Mouse (Mus musculus) neural tube, embryonic 14.5 days (tissue): ENCODE data around the gene Erf. TPM values are rescaled to one million over a fixed set of nuclear protein-coding genes. Genes with fewer than 3 reads are reported as not detected.

ENCODE experiments used
- ATAC-seq: fragments of 200-750 bp; cut with Nextera tagmentation; 2 replicates; pipeline ENCODE4 v1.8.0; 2017; ENCODE audit warnings: low read depth, mild to moderate bottlenecking, moderate TSS enrichment, moderate library complexity
- H3K27ac ChIP-seq: fragments of 300-500 bp; sonication (generic); 2 replicates; pipeline ENCODE4 v1.5.1; 2014; ENCODE audit warnings: low read depth, mild to moderate bottlenecking, control low read depth, low read length, moderate library complexity, mixed read lengths
- H3K27me3 ChIP-seq: fragments of 300-500 bp; sonication (generic); 2 replicates; pipeline ENCODE4 v1.6.1; 2014; ENCODE audit warnings: low read length; ENCODE audit not compliant: control insufficient read depth, insufficient read depth
- H3K36me3 ChIP-seq: fragments of 300-500 bp; sonication (generic); 2 replicates; pipeline ENCODE4 v1.6.1; 2014; ENCODE audit warnings: low read length, mixed read lengths; ENCODE audit not compliant: control insufficient read depth, insufficient read depth
- H3K4me1 ChIP-seq: fragments of 300-500 bp; sonication (generic); 2 replicates; pipeline ENCODE4 v1.6.1; 2014; ENCODE audit warnings: low read length; ENCODE audit not compliant: control insufficient read depth, insufficient read depth
- H3K4me2 ChIP-seq: fragments of 300-500 bp; sonication (generic); 2 replicates; pipeline ENCODE4 v1.6.1; 2014; ENCODE audit warnings: mild to moderate bottlenecking, low read depth, low read length, control low read depth
- H3K4me3 ChIP-seq: fragments of 300-500 bp; sonication (generic); 2 replicates; pipeline ENCODE4 v1.5.1; 2014; ENCODE audit warnings: low read depth, low read length, control low read depth, mixed read lengths
- H3K9ac ChIP-seq: fragments of 300-500 bp; sonication (generic); replicated peaks from 2 replicates; pipeline ENCODE4 v1.6.1; 2014; ENCODE audit warnings: low read depth, mild to moderate bottlenecking, control low read depth, low read length, mixed read lengths
- H3K9me3 ChIP-seq: fragments of 300-500 bp; sonication (generic); 2 replicates; pipeline ENCODE4 v1.6.1; 2016; ENCODE audit warnings: low read length; ENCODE audit not compliant: control insufficient read depth
- WGBS: fragments of 180-500 bp; shearing (Covaris S2); extraction: QIAGEN DNeasy Blood & Tissue Kit; methylation state at CpG from one replicate; pipeline ENCODE4 v1.1.7; 2014; 5-methylcytosine and 5-hydroxymethylcytosine counted together
- polyA plus RNA-seq: library from polyadenylated mRNA; unstranded; fragments of >200 nt; fragmentation: Nextera tagmentation; extraction: Ambion mirVana; gene quantifications from 2 replicates; pipeline ENCODE4 v1.2.1, GENCODE M21; 2014

The Erf gene
- polyA plus RNA-seq, 1 experiment from 2014 or later: 4.5 TPM

DNA sequence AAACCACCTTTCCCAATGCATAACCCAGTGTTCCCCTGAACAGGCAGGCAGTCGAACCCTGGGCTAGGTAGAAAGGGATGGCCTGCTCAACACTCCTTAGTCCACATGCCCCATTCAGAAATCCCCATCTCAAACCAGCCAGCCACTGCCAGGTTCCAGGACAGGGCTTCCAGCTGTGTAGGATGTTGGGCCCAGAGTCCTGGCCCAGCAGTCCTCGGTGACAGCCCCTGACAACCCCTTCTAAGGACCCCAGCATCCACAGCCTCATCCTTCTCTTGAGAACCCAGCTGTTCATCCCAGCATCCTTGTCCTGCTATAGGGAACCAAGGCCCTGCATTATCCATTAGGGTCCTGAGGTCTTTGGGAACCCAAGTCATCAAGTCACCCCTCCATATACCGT is 3.1 kb downstream of the Erf start:
- H3K4me1 ChIP-seq: peaks cover 21% of the 10 kb centered on the region

DNA sequence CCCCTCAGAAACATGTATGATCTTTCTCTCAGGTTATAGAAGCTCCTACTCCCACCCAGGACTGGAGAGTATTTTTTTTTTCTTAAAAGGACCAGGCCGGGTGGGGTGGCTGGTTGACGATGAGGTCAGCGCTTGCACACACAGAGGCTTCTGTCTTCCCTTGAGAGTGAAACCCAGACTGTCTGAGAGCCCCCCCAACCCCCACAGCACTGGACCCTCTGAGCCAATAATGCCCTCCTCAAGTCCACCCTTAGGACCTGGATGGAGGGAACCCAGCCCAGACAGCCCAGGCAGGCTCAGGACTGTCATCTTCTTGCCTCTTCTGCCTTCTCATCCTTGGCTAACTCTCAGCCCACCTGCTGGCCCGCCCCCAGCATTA is 3.8 kb downstream of the Erf start:
- Histone ChIP-seq H3K27ac (peak overlapping the region; percentile 87), H3K4me3 (peak overlapping the region; percentile 71; the same call in 1 of the 2 replicates), H3K4me2 (peak overlapping the region; percentile 99), H3K4me1 (peaks cover 18% of the 10 kb centered on the region), H3K36me3 (no peaks in the 10 kb centered on the region), H3K9ac (peak overlapping the region; percentile 4; the same call in 1 of the 2 replicates), H3K9me3 (no peaks in the 10 kb centered on the region), H3K27me3 (no peaks in the 10 kb centered on the region)
- ATAC-seq: no peak
- WGBS: 30% methylated on average over 4 of the region's 4 CpGs

More for the DNA sequence above, 3.1 kb downstream of the Erf start:
- Histone ChIP-seq H3K9me3 (no peaks in the 10 kb centered on the region), H3K4me2 (peak overlapping the region; percentile 99), H3K9ac (peak overlapping the region; percentile 70; the same call in 1 of the 2 replicates), H3K4me3 (peak overlapping the region; percentile 71), H3K27ac (peak overlapping the region; percentile 87), H3K27me3 (no peaks in the 10 kb centered on the region), H3K36me3 (no peaks in the 10 kb centered on the region)
- WGBS: 15% methylated on average over 3 of the region's 3 CpGs
- no peak for ATAC-seq

DNA sequence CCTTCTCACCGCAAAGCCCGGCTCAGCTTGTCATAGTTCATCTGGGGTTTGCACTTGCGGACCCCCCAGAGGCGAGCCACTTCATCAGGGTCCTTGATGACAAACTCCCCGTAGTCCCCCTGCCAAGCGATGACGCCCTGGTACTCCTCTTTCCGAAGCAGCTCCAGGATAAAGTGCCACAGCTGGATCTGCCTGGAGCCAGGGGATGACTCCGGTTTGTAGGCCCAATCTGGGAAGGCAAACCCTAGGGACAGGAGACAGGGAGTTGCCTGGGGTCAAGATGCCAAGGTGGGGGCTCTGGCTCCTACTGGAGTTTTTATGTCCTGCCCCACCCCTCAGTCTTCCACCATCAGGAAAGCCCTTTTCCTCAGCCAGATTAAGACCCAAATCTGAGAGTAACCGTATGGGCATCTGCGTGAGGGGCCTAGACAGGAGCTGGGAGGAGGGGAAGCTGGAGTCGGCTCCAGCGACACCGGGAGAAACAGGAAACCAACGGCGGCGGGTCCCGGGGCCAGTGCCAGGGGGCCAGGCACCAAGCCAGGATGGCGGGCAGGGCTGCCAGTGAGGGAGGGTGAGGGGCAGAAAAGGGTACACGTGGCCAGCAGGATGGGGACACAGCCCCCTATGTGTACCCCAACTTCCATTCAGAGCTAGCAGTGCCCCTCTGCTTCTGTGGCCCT is 4.3 kb downstream of the Erf start:
- no peak for ATAC-seq
- H3K4me1 ChIP-seq: peaks cover 13% of the 10 kb centered on the region
- 51% methylated on average over 20 of the region's 20 CpGs for WGBS
- H3K9me3 ChIP-seq: no peaks in the 10 kb centered on the region
- H3K4me2 ChIP-seq: peak overlapping the region; percentile 99
- no peak overlapping the region; the same call in 1 of the 2 replicates for H3K4me3 ChIP-seq
- H3K27ac ChIP-seq: peak overlapping the region; percentile 87; the same call in 1 of the 2 replicates
- no peaks in the 10 kb centered on the region for H3K36me3 ChIP-seq
- no peaks in the 10 kb centered on the region for H3K27me3 ChIP-seq
- no peak overlapping the region for H3K9ac ChIP-seq

DNA sequence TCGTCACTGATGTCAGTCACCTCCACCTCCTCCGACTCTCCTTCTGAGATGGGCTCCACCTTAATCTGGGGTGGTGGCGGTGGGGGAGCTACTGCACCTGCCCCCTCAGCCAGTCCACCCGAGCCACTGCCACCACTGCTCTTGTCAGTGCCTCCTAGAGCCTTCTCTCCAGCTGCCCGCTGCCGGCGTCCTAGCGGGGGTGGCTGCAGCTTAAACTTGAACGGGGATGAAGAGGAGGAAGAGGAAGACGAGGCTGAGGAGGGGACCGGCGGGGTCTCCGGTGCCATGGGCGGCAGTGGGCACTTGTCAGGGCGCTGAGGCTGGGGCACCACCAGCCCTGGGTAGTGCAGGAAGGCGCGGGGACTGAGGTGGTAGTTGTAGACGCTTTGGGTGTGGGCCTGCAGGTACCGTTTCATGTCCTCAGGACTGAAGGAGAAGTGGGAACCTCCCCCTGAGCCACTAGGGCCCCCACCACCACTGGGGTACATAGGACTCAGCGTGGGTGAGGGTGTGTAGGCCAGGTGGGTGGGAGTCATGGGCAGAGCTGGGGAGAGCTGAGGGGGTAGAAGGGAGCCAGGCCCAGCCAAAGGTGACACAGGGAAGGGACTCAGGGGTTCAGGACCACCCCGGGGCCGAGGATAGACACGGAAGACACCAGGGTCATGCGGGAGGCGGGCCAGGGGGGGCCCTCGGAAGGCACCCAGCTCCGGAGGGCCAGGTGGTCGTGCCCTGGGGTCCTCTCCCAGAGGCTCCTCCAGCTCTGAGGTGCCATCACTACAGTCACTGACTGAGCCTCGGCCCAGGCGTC is 5.8 kb downstream of the Erf start:
- Histone ChIP-seq H3K4me3 (no peak overlapping the region), H3K27me3 (no peaks in the 10 kb centered on the region), H3K4me2 (no peak overlapping the region), H3K9me3 (no peaks in the 10 kb centered on the region), H3K36me3 (no peaks in the 10 kb centered on the region), H3K4me1 (peaks cover 12% of the 10 kb centered on the region; the same call in 1 of the 2 replicates), H3K9ac (no peak overlapping the region), H3K27ac (no peak overlapping the region)
- WGBS: 90% methylated on average over 28 of the region's 30 CpGs
- ATAC-seq: no peak

DNA sequence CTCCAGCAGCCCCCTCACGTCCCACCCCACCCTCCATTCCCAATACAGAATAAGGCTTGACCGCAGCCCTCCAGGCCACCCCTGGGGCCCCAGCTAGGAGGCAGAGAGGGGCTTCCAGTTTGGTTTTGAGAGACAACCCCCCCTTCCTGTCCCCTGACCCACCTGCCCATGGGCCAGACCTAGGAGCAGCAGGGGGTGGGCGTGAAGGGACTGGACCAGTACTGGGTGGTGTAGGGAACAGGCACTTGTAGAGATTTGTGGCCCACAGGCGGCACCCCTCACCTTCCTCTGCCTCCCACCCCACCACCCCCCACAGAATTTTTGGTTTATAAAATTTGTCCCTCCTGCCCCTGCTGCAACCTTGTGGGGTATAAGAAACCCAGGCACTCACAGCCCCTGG is 7.2 kb downstream of the Erf start:
- peaks cover 12% of the 10 kb centered on the region; the same call in 1 of the 2 replicates for H3K4me1 ChIP-seq
- no peak overlapping the region for H3K9ac ChIP-seq
- no peak overlapping the region for H3K27ac ChIP-seq
- no peaks in the 10 kb centered on the region for H3K36me3 ChIP-seq
- H3K4me2 ChIP-seq: no peak overlapping the region
- 92% methylated on average over 4 of the region's 4 CpGs for WGBS
- no peak overlapping the region for H3K4me3 ChIP-seq
- no peaks in the 10 kb centered on the region for H3K9me3 ChIP-seq
- H3K27me3 ChIP-seq: no peaks in the 10 kb centered on the region
- no peak for ATAC-seq

DNA sequence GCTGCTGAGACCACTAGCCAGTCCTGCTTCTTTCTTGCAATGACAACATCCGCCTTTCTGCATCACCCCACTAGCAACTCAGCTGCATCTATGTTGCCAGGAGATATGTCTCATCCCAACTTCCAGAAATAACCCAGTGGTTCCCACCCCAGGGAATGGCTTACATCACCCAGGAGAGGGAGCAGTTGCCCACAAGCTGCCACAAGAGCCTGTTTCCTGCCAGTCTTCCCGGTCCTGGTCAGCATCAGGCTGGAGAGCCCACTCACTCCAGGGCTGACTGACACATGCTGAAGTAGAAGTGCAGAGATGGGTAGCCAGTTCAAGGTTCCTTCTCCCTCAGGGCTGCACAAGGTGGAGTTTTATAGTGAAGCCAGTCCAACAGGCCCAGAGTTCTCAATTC is 9.5 kb downstream of the Erf start:
- Histone ChIP-seq H3K36me3 (no peaks in the 10 kb centered on the region), H3K4me1 (peaks cover 9% of the 10 kb centered on the region), H3K9ac (no peak overlapping the region), H3K4me2 (no peak overlapping the region), H3K27ac (no peak overlapping the region), H3K9me3 (no peaks in the 10 kb centered on the region), H3K4me3 (no peak overlapping the region), H3K27me3 (no peaks in the 10 kb centered on the region)
- WGBS: 24% methylated on average over 2 of the region's 2 CpGs
- no peak for ATAC-seq

DNA sequence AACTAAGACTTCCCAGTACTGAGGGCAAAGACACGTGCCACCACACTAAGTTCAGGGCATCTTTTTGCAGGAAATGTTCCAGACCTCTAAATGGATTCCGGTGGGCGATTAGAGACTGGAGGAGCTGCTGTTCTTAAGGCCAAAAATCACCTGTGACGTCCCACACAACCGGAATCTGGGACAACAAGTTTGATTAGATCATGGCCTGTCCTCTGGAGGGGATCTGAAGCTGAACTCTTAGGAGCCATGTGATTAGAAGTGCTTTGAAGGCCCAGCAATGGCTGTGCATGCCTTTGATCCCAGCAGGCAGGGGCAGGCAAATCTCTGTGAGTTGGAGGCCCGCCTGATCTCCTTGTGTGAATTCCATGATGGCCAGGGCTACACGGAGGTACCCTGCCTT is 9.9 kb downstream of the Erf start:
- Histone ChIP-seq H3K9ac (no peak overlapping the region), H3K4me2 (no peak overlapping the region), H3K27ac (no peak overlapping the region), H3K9me3 (no peaks in the 10 kb centered on the region), H3K4me1 (peaks cover 12% of the 10 kb centered on the region), H3K27me3 (no peaks in the 10 kb centered on the region), H3K4me3 (no peak overlapping the region), H3K36me3 (no peaks in the 10 kb centered on the region)
- WGBS: 65% methylated on average over 7 of the region's 7 CpGs
- ATAC-seq: no peak

DNA sequence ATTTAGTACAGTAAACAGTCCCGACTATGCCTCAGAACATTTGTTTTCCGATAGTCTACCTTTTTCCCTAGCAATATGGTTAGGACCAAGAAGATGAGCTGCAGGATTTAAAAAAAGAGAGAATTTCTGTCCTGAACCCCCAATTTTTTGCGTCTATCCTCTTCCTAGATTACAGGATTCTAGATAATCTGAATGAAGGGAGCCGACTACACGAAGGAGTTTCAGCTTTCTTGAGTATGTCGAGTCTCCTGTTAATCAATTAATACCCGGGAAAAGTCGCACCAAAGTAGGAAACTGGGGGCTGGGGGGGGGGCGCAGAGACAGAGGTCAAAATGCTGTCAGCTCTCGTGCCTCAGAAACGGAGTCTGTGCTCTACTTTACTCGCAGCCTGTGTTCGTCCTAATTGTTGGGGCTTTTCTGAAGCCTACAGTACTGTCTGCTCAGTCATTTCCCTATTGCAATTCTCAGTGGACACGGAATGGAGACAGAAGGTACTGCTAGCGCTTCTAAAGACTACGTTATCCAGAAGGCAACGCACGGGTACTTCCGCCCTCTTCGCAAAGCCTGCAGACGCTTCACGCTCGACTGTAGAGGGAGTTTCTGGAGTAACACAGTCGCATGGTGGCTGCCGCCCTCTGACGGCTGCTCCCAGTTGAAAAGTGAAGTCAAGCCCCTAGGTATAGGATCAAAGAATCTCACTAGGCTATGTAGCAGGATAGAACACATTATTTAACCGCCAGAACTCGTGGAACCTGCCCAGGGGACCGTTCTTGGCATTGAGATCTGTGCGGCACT is 11.5 kb downstream of the Erf start:
- Histone ChIP-seq H3K9ac (no peak overlapping the region; the same call in 1 of the 2 replicates), H3K4me2 (peak overlapping the region; percentile 67), H3K4me1 (peaks cover 15% of the 10 kb centered on the region), H3K27me3 (no peaks in the 10 kb centered on the region), H3K27ac (peak overlapping the region; percentile 75), H3K36me3 (peaks cover 3% of the 10 kb centered on the region; the same call in 1 of the 2 replicates), H3K4me3 (peak overlapping the region; percentile 90; the same call in 1 of the 2 replicates), H3K9me3 (no peaks in the 10 kb centered on the region)
- peak; percentile 63 for ATAC-seq
- WGBS: 4% methylated on average over 30 of the region's 30 CpGs
